Mouse (Mus musculus) C2C12 (cell line): ENCODE results near the gene Dkc1.

Experiments used
- CEBPB ChIP-seq: IDR thresholded peaks from one replicate; pipeline ENCODE4 v1.6.1; 2011; ENCODE audit warnings: low read depth, mild to moderate bottlenecking, control low read depth, moderate library complexity
- CTCF ChIP-seq: IDR thresholded peaks from one replicate; pipeline ENCODE4 v1.5.1; 2011; ENCODE audit not compliant: control insufficient read depth, insufficient read depth, insufficient read length
- FOSL1 ChIP-seq: IDR thresholded peaks from one replicate; pipeline ENCODE4 v1.8.0; 2011; ENCODE audit warnings: mild to moderate bottlenecking, low read length; ENCODE audit not compliant: poor library complexity, insufficient read depth, severe bottlenecking
- MAX ChIP-seq: IDR thresholded peaks from one replicate; pipeline ENCODE4 v1.6.1; 2011; ENCODE audit warnings: mild to moderate bottlenecking, control low read depth
- MYOD1 ChIP-seq: IDR thresholded peaks from one replicate; pipeline ENCODE4 v1.6.1; 2011; ENCODE audit warnings: low read depth; ENCODE audit not compliant: control insufficient read depth, insufficient read length
- MYOG ChIP-seq: IDR thresholded peaks from one replicate; pipeline ENCODE4 v1.6.1; 2011; ENCODE audit not compliant: control insufficient read depth, insufficient read length; ENCODE audit errors: extremely low read depth
- USF1 ChIP-seq: IDR thresholded peaks from one replicate; pipeline ENCODE4 v1.6.1; 2011; ENCODE audit warnings: low read depth, mild to moderate bottlenecking, control low read depth, moderate library complexity

DNA sequence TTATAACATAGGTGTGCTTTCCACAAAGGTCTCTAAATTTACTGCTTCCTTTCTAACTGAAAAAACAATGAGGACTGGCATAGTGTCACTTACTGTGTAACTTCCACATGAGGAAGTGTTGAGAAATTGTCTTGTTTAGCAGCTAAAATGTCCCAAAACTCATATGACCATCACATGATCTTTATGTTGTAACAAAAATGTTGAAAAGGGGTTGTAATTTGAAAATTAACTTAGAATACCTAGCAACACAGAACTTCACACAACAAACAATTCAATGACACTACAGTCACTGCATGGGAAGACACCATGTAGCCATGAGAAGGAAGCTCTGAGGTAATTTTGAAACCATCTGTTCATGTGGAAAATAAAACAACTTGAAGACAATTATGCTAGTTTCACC is 31.2 kb downstream of the Dkc1 start:
- no peak for TF ChIP-seq CTCF
- no peak for TF ChIP-seq MAX
- TF ChIP-seq FOSL1 = no peak
- no peak for TF ChIP-seq USF1
- TF ChIP-seq CEBPB = no peak
- TF ChIP-seq MYOG = no peak
- TF ChIP-seq MYOD1 = no peak
